Mouse (Mus musculus) embryonic facial prominence, embryonic 11.5 days (tissue): ENCODE results near the gene Samd15. TPM values are rescaled to one million over a fixed set of nuclear protein-coding genes. Genes with fewer than 3 reads are reported as not detected.

Source experiments
- ATAC-seq: fragments of 200-750 bp; cut with Nextera tagmentation; replicated peaks from 2 replicates; pipeline ENCODE4 v1.8.0; 2017; ENCODE audit warnings: low read depth; ENCODE audit not compliant: insufficient number of reproducible peaks, low FRiP score, low TSS enrichment
- DNase-seq: peaks from one replicate; pipeline ENCODE4 v3.0.0-alpha.2; 2015; ENCODE audit warnings: low spot score
- H3K27ac ChIP-seq: fragments of 300-500 bp; sonication (generic); replicated peaks from 2 replicates; pipeline ENCODE4 v1.5.1; 2014; ENCODE audit warnings: mild to moderate bottlenecking, low read depth, low read length, control low read depth
- H3K27me3 ChIP-seq: fragments of 300-500 bp; sonication (generic); 2 replicates; pipeline ENCODE4 v1.6.1; 2014; ENCODE audit warnings: mild to moderate bottlenecking, low read length, moderate library complexity, mixed read lengths; ENCODE audit not compliant: control insufficient read depth, insufficient read depth
- H3K36me3 ChIP-seq: fragments of 300-500 bp; sonication (generic); replicated peaks from 2 replicates; pipeline ENCODE4 v1.6.1; 2014; ENCODE audit warnings: low read depth, mild to moderate bottlenecking, low read length, moderate library complexity, mixed read lengths; ENCODE audit not compliant: control insufficient read depth, insufficient read depth
- H3K4me1 ChIP-seq: fragments of 300-500 bp; sonication (generic); 2 replicates; pipeline ENCODE4 v1.6.1; 2014; ENCODE audit warnings: low read length, mixed read lengths; ENCODE audit not compliant: control insufficient read depth, insufficient read depth
- H3K4me2 ChIP-seq: fragments of 300-500 bp; sonication (generic); 2 replicates; pipeline ENCODE4 v1.6.1; 2014; ENCODE audit warnings: low read depth, mild to moderate bottlenecking, control low read depth, low read length, moderate library complexity
- H3K4me3 ChIP-seq: fragments of 300-500 bp; sonication (generic); 2 replicates; pipeline ENCODE4 v1.5.1; 2014; ENCODE audit warnings: low read depth, low read length, control low read depth
- H3K9ac ChIP-seq: fragments of 300-500 bp; sonication (generic); replicated peaks from 2 replicates; pipeline ENCODE4 v1.6.1; 2014; ENCODE audit warnings: mild to moderate bottlenecking, control low read depth, low read length
- H3K9me3 ChIP-seq: fragments of 300-500 bp; sonication (generic); replicated peaks from 2 replicates; pipeline ENCODE4 v1.6.1; 2016; ENCODE audit warnings: mild to moderate bottlenecking, low read length, inconsistent platforms, mixed read lengths; ENCODE audit not compliant: control insufficient read depth
- WGBS: fragments of 180-500 bp; shearing (Covaris S2); extraction: QIAGEN DNeasy Blood & Tissue Kit; methylation state at CpG from one replicate; pipeline ENCODE4 v1.1.7; 2014; 5-methylcytosine and 5-hydroxymethylcytosine counted together
- polyA plus RNA-seq: library from polyadenylated mRNA; unstranded; fragments of >200 nt; fragmentation: Nextera tagmentation; extraction: Ambion mirVana; gene quantifications from 2 replicates; pipeline ENCODE4 v1.2.1, GENCODE M21; 2014

Samd15 gene
- polyA plus RNA-seq, 1 experiment from 2014 or later, result 0.81 TPM

DNA sequence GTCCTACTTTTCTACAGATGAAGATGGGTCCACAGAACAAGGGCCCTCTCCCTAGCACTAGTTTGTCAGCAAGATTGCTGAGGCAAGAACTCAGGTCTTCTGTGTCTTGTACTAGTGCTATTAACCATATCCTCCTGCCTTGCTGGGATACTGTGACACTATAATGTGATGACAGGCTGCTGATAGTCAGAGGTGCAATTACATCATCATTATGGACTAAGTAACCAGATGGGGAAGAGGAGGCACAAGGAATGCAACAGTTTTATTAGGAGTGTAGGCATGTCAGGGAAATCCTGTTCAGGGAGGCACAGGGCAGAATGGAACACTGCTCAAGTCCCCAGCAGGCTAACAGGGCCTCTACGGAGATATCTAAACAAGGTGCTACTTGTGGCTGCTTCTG, 39.1 kb downstream of the Samd15 start, which contains the start of gene Noxred1:
Noxred1 (minus strand) TSS at position 101 of the 400 bp plus-strand sequence.
- no peak within 1 kb of the TSS for H3K27ac ChIP-seq
- 94% methylated on average over 1 of the region's 1 CpGs for WGBS
- no peak within 1 kb of the TSS for H3K4me2 ChIP-seq
- no peak within 1 kb of the TSS for H3K9ac ChIP-seq
- H3K4me1 ChIP-seq, result no peaks in the 10 kb centered on the region
- peaks cover 4% of the 10 kb centered on the region; the same call in 1 of the 2 replicates for H3K36me3 ChIP-seq
- DNase-seq (no peak), ATAC-seq (no peak)
- no peaks in the 10 kb centered on the region for H3K9me3 ChIP-seq
- no peaks in the 10 kb centered on the region for H3K27me3 ChIP-seq
- H3K4me3 ChIP-seq, result no peak within 1 kb of the TSS

DNA sequence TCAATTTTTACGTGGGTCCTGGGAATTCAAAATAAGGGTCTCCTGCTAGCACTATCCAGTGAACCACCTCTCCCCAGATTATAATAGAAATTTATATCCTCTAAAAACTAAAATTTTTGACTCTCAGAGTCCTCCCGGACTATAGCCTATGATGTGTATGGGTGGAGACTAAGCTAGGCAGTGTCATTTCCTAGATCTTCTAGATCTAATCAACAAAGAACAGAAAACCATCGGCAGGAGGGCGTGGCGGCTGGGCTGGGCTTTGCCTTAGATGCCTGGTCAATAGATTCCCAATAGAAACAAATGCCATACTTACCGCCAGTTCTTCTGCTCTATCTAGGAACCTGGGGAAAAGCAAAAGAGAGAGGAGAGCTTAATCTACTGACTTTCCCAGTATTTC, 50.6 kb downstream of the Samd15 start:
- DNase-seq (no peak), ATAC-seq (no peak)
- H3K36me3 ChIP-seq, result peaks cover 9% of the 10 kb centered on the region

DNA sequence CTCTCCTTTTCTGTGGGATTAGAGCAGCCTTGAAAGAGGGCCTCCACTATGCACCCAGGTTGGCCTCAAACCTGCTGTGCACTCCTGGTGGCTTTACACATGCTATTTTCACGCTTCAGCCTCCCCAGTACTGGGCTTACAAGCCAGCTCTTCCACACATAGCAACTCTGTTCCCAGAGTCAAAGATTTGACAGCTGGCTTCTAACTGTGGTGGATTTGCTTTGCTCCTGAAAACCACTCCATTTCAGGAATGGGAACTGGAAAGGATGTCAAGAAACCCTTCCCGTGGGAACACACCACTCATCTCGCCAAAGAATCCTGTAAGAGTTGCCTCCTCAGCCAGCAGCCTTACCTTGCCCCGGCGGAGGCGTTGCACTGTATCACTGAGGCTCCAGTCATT, 54.4 kb downstream of the Samd15 start:
- ATAC-seq, result no peak
- WGBS, result 92% methylated on average over 6 of the region's 6 CpGs
- no peaks in the 10 kb centered on the region for H3K27me3 ChIP-seq
- H3K27ac ChIP-seq, result no peak overlapping the region
- no peaks in the 10 kb centered on the region for H3K4me1 ChIP-seq
- no peak overlapping the region for H3K4me3 ChIP-seq
- no peaks in the 10 kb centered on the region for H3K9me3 ChIP-seq
- no peak overlapping the region for H3K9ac ChIP-seq
- peaks cover 9% of the 10 kb centered on the region for H3K36me3 ChIP-seq
- DNase-seq, result no peak
- H3K4me2 ChIP-seq, result no peak overlapping the region

More for the DNA sequence above, 50.6 kb downstream of the Samd15 start:
- Histone ChIP-seq H3K4me3 (no peak overlapping the region), H3K4me1 (no peaks in the 10 kb centered on the region), H3K4me2 (no peak overlapping the region), H3K27ac (no peak overlapping the region), H3K27me3 (no peaks in the 10 kb centered on the region), H3K9ac (no peak overlapping the region), H3K9me3 (no peaks in the 10 kb centered on the region)
- 92% methylated on average over 6 of the region's 6 CpGs for WGBS

DNA sequence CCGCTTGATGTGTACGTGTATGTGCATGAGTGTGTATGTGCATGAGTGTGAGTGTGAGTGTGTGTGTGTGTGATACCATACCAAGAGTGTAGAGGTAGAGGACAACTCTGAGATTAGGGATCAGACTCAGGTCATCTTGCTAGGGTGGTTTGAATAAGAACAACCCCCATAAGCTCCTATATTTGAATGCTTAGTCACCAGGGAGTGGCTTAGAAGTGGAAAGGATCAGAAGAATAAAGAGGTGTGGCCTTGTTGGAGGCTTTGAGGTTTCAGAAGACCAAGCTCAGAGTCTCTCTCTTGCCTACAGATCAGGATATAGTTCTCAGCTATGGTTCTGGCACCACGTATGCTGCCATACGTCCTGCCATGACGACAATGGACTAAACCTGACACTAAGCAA, 57.1 kb downstream of the Samd15 start:
- H3K4me2 ChIP-seq, result no peak overlapping the region
- DNase-seq, result no peak

DNA sequence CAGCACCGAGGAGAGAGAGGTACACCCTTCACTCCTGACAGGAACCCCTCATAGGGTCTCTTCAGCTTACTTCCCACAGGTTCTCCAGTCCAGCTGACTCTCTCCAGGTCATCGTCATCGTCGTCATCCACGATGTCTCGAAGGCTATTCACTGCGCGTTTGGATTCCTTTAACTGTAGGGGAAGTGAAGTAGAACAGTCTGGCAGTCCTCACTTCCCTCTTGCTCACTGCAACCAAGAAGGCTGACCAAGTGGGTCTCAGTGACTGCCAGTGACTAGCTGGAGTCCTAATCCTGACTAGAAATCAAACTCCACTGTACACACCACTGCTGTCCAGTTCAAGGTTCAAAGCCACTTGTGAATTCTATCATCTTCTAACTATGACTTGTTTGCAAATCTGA, 61.0 kb downstream of the Samd15 start:
- Histone ChIP-seq H3K27ac (no peak overlapping the region), H3K4me3 (no peak overlapping the region), H3K9me3 (no peaks in the 10 kb centered on the region), H3K27me3 (no peaks in the 10 kb centered on the region), H3K4me1 (no peaks in the 10 kb centered on the region), H3K36me3 (peaks cover 10% of the 10 kb centered on the region), H3K9ac (no peak overlapping the region), H3K4me2 (no peak overlapping the region)
- DNase-seq (no peak), ATAC-seq (no peak)
- WGBS, result 94% methylated on average over 8 of the region's 8 CpGs

More for the DNA sequence above, 57.1 kb downstream of the Samd15 start:
- ATAC-seq, result no peak
- Histone ChIP-seq H3K27me3 (no peaks in the 10 kb centered on the region), H3K9ac (no peak overlapping the region), H3K27ac (no peak overlapping the region), H3K36me3 (peaks cover 13% of the 10 kb centered on the region), H3K4me1 (no peaks in the 10 kb centered on the region), H3K4me3 (no peak overlapping the region), H3K9me3 (no peaks in the 10 kb centered on the region)
- WGBS, result 94% methylated on average over 5 of the region's 5 CpGs

Other genes with a start within 250 kb of the Samd15 start
- 0.57 and 0.72 TPM in 2 replicates for gene Zdhhc22, start 209.3 kb upstream of the Samd15 start, polyA plus RNA-seq
- gene Tmem63c, start 178.4 kb upstream of the Samd15 start, polyA plus RNA-seq, result 0.14 and 0.18 TPM in 2 replicates
- not detected in 2 replicates for gene Ngb, start 97.2 kb upstream of the Samd15 start, polyA plus RNA-seq
- gene Gstz1, start 52.6 kb upstream of the Samd15 start, polyA plus RNA-seq, result 32.0 and 36.9 TPM in 2 replicates
- 14.3 and 15.1 TPM in 2 replicates for gene Pomt2, start 51.8 kb upstream of the Samd15 start, polyA plus RNA-seq
- 2.8 and 2.9 TPM in 2 replicates for gene Tmed8, start 731 bp downstream of the Samd15 start, polyA plus RNA-seq
- gene Noxred1, start 39.0 kb downstream of the Samd15 start, polyA plus RNA-seq, result 0.67 and 0.72 TPM in 2 replicates
- gene Vipas39, start 66.5 kb downstream of the Samd15 start, polyA plus RNA-seq, result 61.9 and 62.0 TPM in 2 replicates
- 245 and 266 TPM in 2 replicates for gene Ahsa1, start 66.8 kb downstream of the Samd15 start, polyA plus RNA-seq
- gene Ism2, start 100.0 kb downstream of the Samd15 start, polyA plus RNA-seq, result 0.34 and 0.98 TPM in 2 replicates
- 65.0 and 66.1 TPM in 2 replicates for gene Sptlc2, start 188.6 kb downstream of the Samd15 start, polyA plus RNA-seq
- 303 and 309 TPM in 2 replicates for gene Slirp, start 244.2 kb downstream of the Samd15 start, polyA plus RNA-seq
- gene Alkbh1, start 244.3 kb downstream of the Samd15 start, polyA plus RNA-seq, result 33.4 and 42.9 TPM in 2 replicates